Mouse (Mus musculus) testis, postnatal 10 days (tissue): ENCODE results near the gene Ipo9.
A peak's percentile ranks its signal among the peaks of the same experiment; 100 is the strongest.

ENCODE experiments used
- DNase-seq: peaks from one replicate; pipeline ENCODE4 v3.0.0; 2021; ENCODE audit warnings: low spot score

Gene Ipo9

DNA sequence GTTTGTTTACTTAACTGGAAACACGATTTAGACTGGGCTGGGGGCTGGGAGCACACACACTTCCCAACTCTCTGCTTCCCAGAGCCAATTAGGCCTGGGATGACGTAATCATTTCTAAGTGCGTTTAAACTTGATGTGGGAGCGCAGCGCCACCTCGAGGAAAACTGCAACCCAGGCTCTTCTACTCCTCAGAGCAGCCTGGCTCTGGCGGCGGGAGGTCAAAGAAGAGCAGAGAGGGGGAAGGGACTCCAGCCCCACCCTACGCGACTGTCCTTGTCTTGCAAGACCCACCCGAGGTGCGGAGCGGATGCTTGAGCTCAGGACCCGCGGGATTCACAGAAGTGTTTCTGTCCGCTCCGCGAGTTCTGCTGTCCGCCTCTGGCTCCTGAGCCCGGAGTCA is 62.1 kb downstream of the Ipo9 start:
- peak; percentile 93 for DNase-seq

DNA sequence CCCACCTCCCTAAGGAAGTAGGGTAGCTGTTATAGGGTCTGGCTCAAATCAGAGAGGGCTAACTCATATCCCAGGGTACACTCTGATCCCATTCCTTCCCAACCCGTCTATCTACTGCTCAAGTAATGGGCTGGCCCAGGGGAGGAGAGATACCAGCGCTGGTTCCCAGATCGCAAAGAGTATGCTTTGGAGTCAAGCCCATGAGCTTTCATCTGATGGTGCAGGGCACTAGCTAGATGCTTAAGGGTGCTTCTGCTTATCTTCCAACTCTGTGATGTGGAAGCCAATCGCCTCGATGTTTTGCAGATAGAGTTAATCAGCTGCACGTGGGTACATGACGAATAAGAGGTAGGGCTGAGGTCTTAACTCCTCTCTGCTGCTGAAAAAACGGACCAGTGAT is 62.7 kb downstream of the Ipo9 start:
- no peak for DNase-seq

DNA sequence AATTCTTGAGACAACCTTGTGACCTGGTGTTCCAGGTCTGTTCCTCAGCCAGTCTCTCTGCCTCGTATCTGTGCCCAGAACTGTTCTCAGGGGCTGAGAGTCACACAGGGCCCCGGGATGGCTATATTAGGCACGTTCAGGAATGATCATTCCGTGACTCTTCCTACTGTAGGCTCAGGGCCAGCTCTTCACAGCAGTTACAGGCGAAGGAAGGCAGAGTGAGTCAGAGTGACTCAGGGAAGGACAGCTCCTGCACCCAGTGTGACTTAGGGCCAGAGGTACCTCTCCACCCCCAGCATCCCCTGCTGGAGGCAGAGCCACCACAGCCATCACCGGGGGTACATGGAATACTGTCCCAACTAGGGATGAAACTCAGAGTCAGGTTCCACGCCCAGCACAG is 63.3 kb downstream of the Ipo9 start:
- no peak for DNase-seq

DNA sequence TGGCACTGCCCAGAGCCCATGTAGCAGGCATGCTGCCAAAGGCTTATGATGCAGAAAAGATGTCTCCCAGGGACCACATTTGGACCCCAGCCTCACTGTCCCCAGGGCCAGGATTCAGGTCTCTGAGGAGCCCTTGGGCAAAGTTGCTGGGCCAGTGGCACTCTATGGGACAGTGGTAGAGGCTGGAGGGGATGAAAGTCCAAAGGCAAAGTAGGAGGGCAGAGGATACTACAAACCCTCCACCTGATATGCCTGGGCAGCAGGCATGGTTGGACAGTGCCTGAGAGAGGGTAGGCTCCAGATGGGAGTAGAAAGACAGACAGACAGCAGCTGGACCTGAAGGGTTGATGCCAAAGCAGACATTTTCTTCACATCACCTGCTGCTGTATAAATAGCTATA is 63.9 kb downstream of the Ipo9 start:
- DNase-seq = no peak

DNA sequence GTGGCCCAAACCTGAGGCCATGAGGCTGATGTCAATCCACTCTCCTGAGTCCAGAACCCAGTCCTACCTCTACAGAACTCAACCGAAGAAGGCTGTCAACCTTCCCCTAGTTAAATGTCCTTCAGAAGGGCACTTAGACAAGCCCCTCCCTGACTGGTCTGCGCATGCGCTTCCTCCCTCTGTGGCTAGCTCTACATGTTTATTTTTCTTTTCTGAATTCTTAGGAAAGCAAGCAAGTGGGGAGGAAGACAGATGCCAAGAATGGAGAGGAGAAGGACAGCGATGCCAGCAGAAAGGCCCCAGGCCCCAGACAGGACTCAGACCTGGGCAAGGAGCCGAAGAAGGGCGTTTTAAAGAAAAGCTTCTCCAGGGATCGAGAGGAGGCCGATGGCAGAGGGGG is 66.9 kb downstream of the Ipo9 start:
- DNase-seq = no peak

- no peak for DNase-seq
Measured at GRCm38 (mm10) chr1:135362115-135362514, 68.2 kb downstream of the Ipo9 start.

DNA sequence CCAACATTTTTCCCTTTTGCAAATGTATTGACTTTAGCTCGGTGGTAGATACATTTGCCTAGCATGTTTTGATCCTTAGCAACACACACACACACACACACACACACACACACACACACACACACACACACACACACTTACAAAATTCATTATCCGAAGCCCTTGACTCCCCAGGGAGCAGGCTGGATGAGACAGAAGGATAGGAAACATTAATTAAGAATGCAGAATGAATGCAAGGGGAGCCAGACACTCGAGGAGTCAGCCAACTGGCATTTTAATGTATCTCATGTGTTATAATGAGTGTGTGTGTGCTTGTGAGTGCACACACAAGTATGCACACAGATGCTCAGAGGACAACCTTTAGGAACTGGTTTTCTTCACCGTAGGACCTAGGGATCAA is 68.8 kb downstream of the Ipo9 start:
- no peak for DNase-seq

- no peak for DNase-seq
Measured at GRCm38 (mm10) chr1:135359071-135359470, 71.2 kb downstream of the Ipo9 start.

DNA sequence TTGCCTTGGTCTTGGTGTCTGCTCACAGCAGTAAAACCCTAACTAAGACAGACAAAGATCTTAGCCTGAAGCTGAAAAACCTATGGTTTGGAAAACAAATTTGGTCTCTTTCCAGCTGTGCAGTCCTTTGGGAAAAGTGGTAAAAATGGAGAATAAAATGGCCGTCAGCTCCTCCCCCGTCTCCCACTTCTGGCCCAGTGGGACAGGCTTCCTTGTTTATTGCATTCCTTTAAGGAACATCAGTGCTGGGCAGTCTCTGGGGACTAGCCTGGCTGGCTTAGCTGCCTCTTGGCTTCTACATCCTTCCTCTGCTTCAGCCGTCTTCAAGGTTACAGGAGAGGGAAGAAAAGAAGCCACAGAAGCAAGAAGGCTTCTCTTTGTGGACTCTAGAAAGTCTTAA is 78.3 kb downstream of the Ipo9 start:
- DNase-seq = peak; percentile 80

GRCm38 (mm10) chr1:135347498-135348169 is 82.7 kb downstream of the Ipo9 start:
- peak; percentile 84 for DNase-seq

GRCm38 (mm10) chr1:135346891-135347290 is 83.4 kb downstream of the Ipo9 start:
- DNase-seq = no peak

- DNase-seq = no peak
Measured at GRCm38 (mm10) chr1:135344026-135344425, 86.3 kb downstream of the Ipo9 start.

DNA sequence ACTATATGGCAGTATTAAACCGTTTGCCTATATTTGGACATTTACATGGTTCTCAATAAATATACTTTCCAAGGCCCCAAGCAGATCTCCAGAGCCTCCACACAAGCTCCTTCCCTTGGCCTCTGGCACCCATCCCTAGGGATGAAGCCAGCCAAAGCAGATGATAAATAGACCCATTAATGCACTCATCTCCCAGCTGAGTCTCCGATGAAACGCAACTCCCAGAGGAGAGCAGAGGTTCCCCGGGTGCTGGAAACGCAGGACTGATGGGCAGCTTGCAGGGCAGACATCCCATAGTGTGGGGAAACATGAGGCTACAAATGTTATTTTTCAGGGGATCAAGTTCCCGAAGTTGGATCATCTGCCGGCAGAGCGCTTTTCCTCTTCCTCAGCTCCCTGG is 88.4 kb downstream of the Ipo9 start:
- no peak for DNase-seq
